Mouse (Mus musculus): Measurements from ENCODE around the gene Timm13. TPM values are rescaled to one million over a fixed set of nuclear protein-coding genes. Genes with fewer than 3 reads are reported as not detected.

Gene Timm13
- polyA plus RNA-seq, 1 experiment, result 135 TPM

DNA sequence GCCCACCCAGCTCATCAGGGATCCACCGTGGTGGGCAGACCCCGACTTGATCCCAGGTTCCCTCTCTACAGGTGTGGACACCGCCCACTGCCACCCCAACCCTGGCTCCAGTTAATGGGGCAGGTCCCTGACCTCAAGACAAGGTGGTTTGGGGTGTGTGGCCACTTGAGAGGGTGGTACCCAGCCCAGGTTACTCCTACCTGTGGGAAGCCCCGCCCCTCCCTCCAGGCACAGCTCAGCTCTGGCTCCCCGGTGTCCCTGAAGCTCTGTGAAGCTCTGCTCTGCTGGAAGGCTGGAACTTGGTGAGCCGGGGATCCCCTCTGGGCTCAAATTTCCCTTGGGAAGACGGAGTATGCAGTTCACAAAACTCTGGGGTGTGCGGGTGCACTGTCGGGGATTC, 29.2 kb downstream of the Timm13 start, which contains the start of gene Tmprss9:
Tmprss9 (plus strand) TSS at position 268 of the 400 bp plus-strand sequence.
- TF ChIP-seq CTCF (IDR thresholded peaks at IDR 0.05; ENCODE audit: low read depth, low read length), result no peak
- no peak for TF ChIP-seq EP300 (IDR thresholded peaks at IDR 0.05; ENCODE audit: insufficient read depth, low read depth, low read length)
- no peak for TF ChIP-seq POLR2A (IDR thresholded peaks at IDR 0.05; ENCODE audit: insufficient read depth, low read length)
- Histone ChIP-seq H3K27ac (ENCODE audit: insufficient read depth, low read length) (no peak within 1 kb of the TSS), H3K4me3 (ENCODE audit: low read depth, low read length) (no peak within 1 kb of the TSS), H3K36me3 (ENCODE audit: control insufficient read depth, insufficient read depth, low read length, poor library complexity, severe bottlenecking) (no peaks in the 10 kb centered on the region), H3K4me1 (ENCODE audit: control insufficient read depth, insufficient read depth, low read length) (no peaks in the 10 kb centered on the region), H3K9ac (ENCODE audit: low read depth, poor library complexity, severe bottlenecking) (no peak within 1 kb of the TSS), H3K9me3 (replicated peaks; ENCODE audit: control insufficient read depth, insufficient read depth, low read length, poor library complexity, severe bottlenecking) (no peaks in the 10 kb centered on the region), H3K27me3 (ENCODE audit: control insufficient read depth, insufficient read depth, low read length, poor library complexity, severe bottlenecking) (no peaks in the 10 kb centered on the region)

DNA sequence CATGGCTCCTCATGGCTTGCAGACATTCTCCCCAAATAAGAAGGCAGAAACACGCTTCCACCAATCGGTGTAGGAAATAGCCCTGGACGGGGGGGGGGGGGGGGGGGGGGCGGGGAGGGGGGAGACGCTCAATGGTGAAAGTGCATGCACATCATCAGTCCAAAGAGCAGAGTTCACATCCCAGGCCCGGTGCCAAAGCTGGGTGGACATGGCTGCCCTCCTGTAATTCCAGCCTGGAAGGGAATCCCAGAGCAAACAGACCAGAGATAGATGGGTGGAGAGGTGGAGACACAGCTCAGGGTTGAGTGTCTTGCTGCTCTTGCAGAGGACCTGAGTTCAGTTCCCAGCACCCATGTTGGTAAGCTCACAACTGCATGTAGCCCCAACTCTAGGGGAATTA, 29.8 kb downstream of the Timm13 start:
- Histone ChIP-seq H3K9ac (ENCODE audit: low read depth, poor library complexity, severe bottlenecking) (no peak overlapping the region), H3K27me3 (ENCODE audit: control insufficient read depth, insufficient read depth, low read length, poor library complexity, severe bottlenecking) (no peaks in the 10 kb centered on the region), H3K9me3 (replicated peaks; ENCODE audit: control insufficient read depth, insufficient read depth, low read length, poor library complexity, severe bottlenecking) (no peaks in the 10 kb centered on the region), H3K27ac (ENCODE audit: insufficient read depth, low read length) (no peak overlapping the region), H3K36me3 (ENCODE audit: control insufficient read depth, insufficient read depth, low read length, poor library complexity, severe bottlenecking) (no peaks in the 10 kb centered on the region), H3K4me1 (ENCODE audit: control insufficient read depth, insufficient read depth, low read length) (no peaks in the 10 kb centered on the region), H3K4me3 (ENCODE audit: low read depth, low read length) (no peak overlapping the region)
- no peak for TF ChIP-seq CTCF (IDR thresholded peaks at IDR 0.05; ENCODE audit: low read depth, low read length)
- no peak for TF ChIP-seq POLR2A (IDR thresholded peaks at IDR 0.05; ENCODE audit: insufficient read depth, low read length)
- no peak for TF ChIP-seq EP300 (IDR thresholded peaks at IDR 0.05; ENCODE audit: insufficient read depth, low read depth, low read length)

DNA sequence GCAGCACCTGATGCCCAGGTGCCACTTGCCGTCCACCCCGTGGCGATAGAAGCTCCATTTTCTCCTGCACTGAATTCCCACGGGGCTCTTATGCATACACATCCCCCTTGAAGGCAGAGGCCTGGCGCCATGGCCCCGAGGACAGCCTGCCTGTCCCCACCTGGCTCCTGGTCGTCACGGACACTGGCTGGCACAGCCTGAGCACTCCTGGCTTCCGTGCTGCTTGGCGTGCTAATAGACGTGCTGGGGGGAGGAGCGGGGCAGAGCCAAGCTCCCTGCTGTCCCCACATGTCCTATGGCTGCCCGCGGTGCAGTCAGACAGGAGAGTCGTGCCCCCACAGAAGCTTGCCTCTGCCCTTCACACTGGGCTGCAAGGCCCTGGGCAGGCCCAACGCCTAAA, 36.3 kb downstream of the Timm13 start:
- H3K27me3 ChIP-seq (ENCODE audit: control insufficient read depth, insufficient read depth, low read length, poor library complexity, severe bottlenecking), result no peaks in the 10 kb centered on the region
- TF ChIP-seq CTCF (IDR thresholded peaks at IDR 0.05; ENCODE audit: low read depth, low read length) (no peak), POLR2A (IDR thresholded peaks at IDR 0.05; ENCODE audit: insufficient read depth, low read length) (no peak), EP300 (IDR thresholded peaks at IDR 0.05; ENCODE audit: insufficient read depth, low read depth, low read length) (no peak)
- no peak overlapping the region for H3K27ac ChIP-seq (ENCODE audit: insufficient read depth, low read length)
- H3K4me1 ChIP-seq (ENCODE audit: control insufficient read depth, insufficient read depth, low read length), result no peaks in the 10 kb centered on the region
- no peak overlapping the region for H3K9ac ChIP-seq (ENCODE audit: low read depth, poor library complexity, severe bottlenecking)
- no peaks in the 10 kb centered on the region for H3K36me3 ChIP-seq (ENCODE audit: control insufficient read depth, insufficient read depth, low read length, poor library complexity, severe bottlenecking)
- H3K4me3 ChIP-seq (ENCODE audit: low read depth, low read length), result no peak overlapping the region
- no peaks in the 10 kb centered on the region for H3K9me3 ChIP-seq (replicated peaks; ENCODE audit: control insufficient read depth, insufficient read depth, low read length, poor library complexity, severe bottlenecking)

GRCm38 (mm10) chr10:80862305-80862704, 38.5 kb downstream of the Timm13 start:
- Histone ChIP-seq H3K9me3 (replicated peaks; ENCODE audit: control insufficient read depth, insufficient read depth, low read length, poor library complexity, severe bottlenecking) (no peaks in the 10 kb centered on the region), H3K27ac (ENCODE audit: insufficient read depth, low read length) (no peak overlapping the region), H3K9ac (ENCODE audit: low read depth, poor library complexity, severe bottlenecking) (no peak overlapping the region), H3K27me3 (ENCODE audit: control insufficient read depth, insufficient read depth, low read length, poor library complexity, severe bottlenecking) (no peaks in the 10 kb centered on the region), H3K4me3 (ENCODE audit: low read depth, low read length) (no peak overlapping the region), H3K4me1 (ENCODE audit: control insufficient read depth, insufficient read depth, low read length) (no peaks in the 10 kb centered on the region), H3K36me3 (ENCODE audit: control insufficient read depth, insufficient read depth, low read length, poor library complexity, severe bottlenecking) (no peaks in the 10 kb centered on the region)
- TF ChIP-seq EP300 (IDR thresholded peaks at IDR 0.05; ENCODE audit: insufficient read depth, low read depth, low read length) (no peak), POLR2A (IDR thresholded peaks at IDR 0.05; ENCODE audit: insufficient read depth, low read length) (no peak)

DNA sequence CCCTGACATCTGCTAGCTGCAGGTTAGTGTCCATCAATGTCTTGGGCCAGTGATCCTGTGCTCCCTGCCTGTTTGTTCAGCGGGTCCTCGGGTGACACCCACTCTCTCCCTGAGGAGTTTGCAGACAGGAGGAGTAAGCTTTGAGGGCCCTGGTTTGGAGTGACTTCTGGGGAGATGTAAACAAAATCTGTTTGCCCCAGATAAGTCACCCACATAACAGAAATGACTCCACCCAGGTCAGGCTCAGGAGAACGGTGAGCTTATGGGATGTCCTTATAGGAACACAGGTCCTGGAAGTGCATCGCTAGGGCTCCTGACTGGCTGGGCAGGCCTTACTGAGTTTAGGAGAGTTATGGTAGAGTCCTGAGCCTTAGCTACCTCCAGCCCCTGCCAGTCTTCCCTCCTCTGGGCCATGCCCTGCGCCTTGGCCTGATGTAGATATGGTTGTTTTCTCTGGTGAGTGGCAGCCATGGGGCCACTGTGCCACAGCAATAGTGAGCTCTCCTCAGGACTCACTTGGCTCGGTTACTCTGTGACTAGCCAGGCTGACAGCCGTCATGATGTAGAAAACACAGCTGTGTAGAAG, 42.3 kb downstream of the Timm13 start:
- Histone ChIP-seq H3K9me3 (replicated peaks; ENCODE audit: control insufficient read depth, insufficient read depth, low read length, poor library complexity, severe bottlenecking) (no peaks in the 10 kb centered on the region), H3K36me3 (ENCODE audit: control insufficient read depth, insufficient read depth, low read length, poor library complexity, severe bottlenecking) (no peaks in the 10 kb centered on the region), H3K4me1 (ENCODE audit: control insufficient read depth, insufficient read depth, low read length) (no peaks in the 10 kb centered on the region), H3K4me3 (ENCODE audit: low read depth, low read length) (no peak overlapping the region), H3K9ac (ENCODE audit: low read depth, poor library complexity, severe bottlenecking) (no peak overlapping the region), H3K27ac (ENCODE audit: insufficient read depth, low read length) (no peak overlapping the region), H3K27me3 (ENCODE audit: control insufficient read depth, insufficient read depth, low read length, poor library complexity, severe bottlenecking) (no peaks in the 10 kb centered on the region)
- TF ChIP-seq EP300 (IDR thresholded peaks at IDR 0.05; ENCODE audit: insufficient read depth, low read depth, low read length) (no peak), POLR2A (IDR thresholded peaks at IDR 0.05; ENCODE audit: insufficient read depth, low read length) (no peak), CTCF (IDR thresholded peaks at IDR 0.05; ENCODE audit: low read depth, low read length) (no peak)

- Histone ChIP-seq H3K9ac (ENCODE audit: low read depth, poor library complexity, severe bottlenecking) (no peak overlapping the region), H3K4me3 (ENCODE audit: low read depth, low read length) (no peak overlapping the region), H3K27me3 (ENCODE audit: control insufficient read depth, insufficient read depth, low read length, poor library complexity, severe bottlenecking) (no peaks in the 10 kb centered on the region), H3K4me1 (ENCODE audit: control insufficient read depth, insufficient read depth, low read length) (no peaks in the 10 kb centered on the region), H3K36me3 (ENCODE audit: control insufficient read depth, insufficient read depth, low read length, poor library complexity, severe bottlenecking) (0 out of 2 replicates have a peak, but pooled peaks cover 3% of the 10 kb centered on the region), H3K9me3 (replicated peaks; ENCODE audit: control insufficient read depth, insufficient read depth, low read length, poor library complexity, severe bottlenecking) (no peaks in the 10 kb centered on the region), H3K27ac (ENCODE audit: insufficient read depth, low read length) (no peak overlapping the region)
- TF ChIP-seq EP300 (IDR thresholded peaks at IDR 0.05; ENCODE audit: insufficient read depth, low read depth, low read length) (no peak), POLR2A (IDR thresholded peaks at IDR 0.05; ENCODE audit: insufficient read depth, low read length) (no peak), CTCF (IDR thresholded peaks at IDR 0.05; ENCODE audit: low read depth, low read length) (no peak)
Observed at GRCm38 (mm10) chr10:80857848-80858247, 42.9 kb downstream of the Timm13 start.

Data from ES-Bruce4 (cell line).